Mouse (Mus musculus): ENCODE measurements around the gene Mpzl1. TPM values are rescaled to one million over a fixed set of nuclear protein-coding genes. Genes with fewer than 3 reads are reported as not detected.

Gene Mpzl1
- polyA plus RNA-seq, 2 experiments: 19.4 to 24.6 TPM

DNA sequence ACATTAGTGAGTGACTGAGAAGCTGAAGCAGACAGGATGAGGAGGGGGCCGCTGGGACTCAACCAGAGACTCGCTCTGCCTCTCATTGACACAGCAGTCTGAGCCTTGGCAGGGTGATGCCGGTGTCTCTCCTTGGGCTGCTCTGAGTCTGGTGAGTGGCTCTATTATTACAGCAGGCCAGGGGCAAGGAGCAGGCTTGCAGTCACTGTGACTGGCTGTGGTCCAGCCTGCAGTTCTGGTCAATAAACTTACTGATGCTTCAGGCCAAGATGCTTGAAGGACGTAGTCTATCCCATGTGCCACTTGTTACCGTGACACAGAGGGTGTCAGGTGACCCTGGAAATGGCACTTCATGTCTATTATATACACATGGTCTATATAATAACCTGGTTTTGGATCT lies 31.4 kb upstream of the Mpzl1 start:
- ATAC-seq (ENCODE audit: insufficient read depth) (no peak), DNase-seq (ENCODE audit: low read depth in 3 of 3, low spot score in 3 of 3) (no peak)
- Histone ChIP-seq H3K9me3 (ENCODE audit: control insufficient read depth, low read length) (no peaks in the 10 kb centered on the region), H3K27ac (no peak overlapping the region), H3K9ac (replicated peaks) (no peak overlapping the region), H3K4me3 (ENCODE audit: insufficient read depth in 1 of 2, low read depth in 2 of 2, low read length in 2 of 2) (no peak overlapping the region), H3K4me1 (replicated peaks; ENCODE audit: control insufficient read depth in 2 of 2, insufficient read depth in 2 of 2, low read length in 1 of 2) (no peaks in the 10 kb centered on the region), H3K27me3 (ENCODE audit: control insufficient read depth, insufficient read depth, low read length) (no peaks in the 10 kb centered on the region), H3K36me3 (replicated peaks; ENCODE audit: control insufficient read depth, insufficient read depth, low read depth) (no peaks in the 10 kb centered on the region), H3K4me2 (ENCODE audit: low read depth) (no peak overlapping the region)
- TF ChIP-seq EP300 (IDR thresholded peaks at IDR 0.05; ENCODE audit: low read depth) (no peak), CTCF (IDR thresholded peaks at IDR 0.05; ENCODE audit: low read depth) (no peak)
- 70% methylated on average over 5 of the region's 5 CpGs for WGBS (ENCODE audit: insufficient replicate concordance)

DNA sequence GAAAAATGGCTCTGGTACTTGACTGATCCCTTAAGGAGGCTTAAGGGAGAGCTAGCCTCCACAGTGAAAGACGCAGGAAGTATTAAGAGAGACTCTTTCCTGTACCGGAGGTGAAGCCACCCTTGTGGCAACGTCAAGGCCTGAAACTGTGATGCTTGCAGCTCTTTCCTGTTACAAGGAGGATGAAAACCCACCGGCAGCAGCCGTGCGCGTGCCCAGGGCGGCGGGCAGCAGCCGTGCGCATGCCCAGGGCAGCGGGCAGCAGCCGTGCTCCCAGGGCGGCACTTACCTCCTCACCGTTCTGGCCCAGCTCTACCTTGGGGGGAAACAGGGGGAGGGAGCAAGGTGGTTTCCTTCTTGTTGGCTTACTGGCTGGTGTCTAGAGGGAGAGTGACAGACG lies 28.9 kb upstream of the Mpzl1 start:
- TF ChIP-seq CTCF (IDR thresholded peaks at IDR 0.05; ENCODE audit: low read depth): no peak
- no peak for TF ChIP-seq EP300 (IDR thresholded peaks at IDR 0.05; ENCODE audit: low read depth)
- Histone ChIP-seq H3K4me2 (ENCODE audit: low read depth) (no peak overlapping the region), H3K9me3 (ENCODE audit: control insufficient read depth, low read length) (no peaks in the 10 kb centered on the region), H3K4me3 (ENCODE audit: insufficient read depth in 1 of 2, low read depth in 2 of 2, low read length in 2 of 2) (no peak overlapping the region), H3K27me3 (ENCODE audit: control insufficient read depth, insufficient read depth, low read length) (no peaks in the 10 kb centered on the region), H3K9ac (replicated peaks) (no peak overlapping the region), H3K27ac (no peak overlapping the region), H3K36me3 (replicated peaks; ENCODE audit: control insufficient read depth, insufficient read depth, low read depth) (no peaks in the 10 kb centered on the region), H3K4me1 (replicated peaks; ENCODE audit: control insufficient read depth in 2 of 2, insufficient read depth in 2 of 2, low read length in 1 of 2) (no peaks in the 10 kb centered on the region)
- WGBS (ENCODE audit: insufficient replicate concordance): 70% methylated on average over 16 of the region's 16 CpGs
- DNase-seq (ENCODE audit: low read depth in 3 of 3, low spot score in 3 of 3) (no peak), ATAC-seq (ENCODE audit: insufficient read depth) (no peak)

DNA sequence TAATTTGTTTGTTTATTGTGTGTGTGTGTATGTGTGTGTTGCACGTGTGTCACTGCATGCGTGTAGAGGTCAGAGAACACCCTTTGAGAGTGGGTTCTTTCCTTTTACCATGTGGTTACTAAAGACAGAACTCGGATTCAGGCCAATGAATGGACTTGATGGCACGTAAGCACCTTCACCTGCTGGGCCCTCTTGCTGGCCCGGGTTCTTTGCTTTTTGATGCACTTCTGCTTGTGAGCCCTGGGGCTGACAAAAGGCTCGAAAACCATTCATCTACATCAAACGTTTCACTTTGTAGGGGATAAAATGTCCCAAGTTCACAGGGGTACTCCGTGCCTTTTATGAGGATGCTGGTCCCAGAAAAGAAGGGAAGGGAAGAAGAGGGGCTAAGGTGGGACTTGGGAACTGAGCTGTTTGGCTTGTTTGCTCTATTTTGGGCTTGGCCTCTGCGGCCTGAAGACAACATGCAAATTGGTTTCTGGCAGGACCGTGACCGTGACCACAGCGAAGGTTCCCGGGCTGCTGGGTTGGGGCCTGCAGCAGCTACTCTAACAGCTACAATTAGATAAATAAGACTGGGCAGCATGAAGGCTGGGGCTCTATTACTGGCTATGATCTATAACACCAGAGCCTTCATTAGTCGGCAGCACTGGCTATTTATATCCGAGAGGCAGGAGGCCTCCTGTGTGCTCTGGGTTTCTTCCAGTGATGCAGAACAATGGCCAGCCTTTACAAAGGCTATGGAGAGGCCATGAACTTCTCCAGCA lies 28.3 kb upstream of the Mpzl1 start:
- ATAC-seq (ENCODE audit: insufficient read depth) (no peak), DNase-seq (ENCODE audit: low read depth in 3 of 3, low spot score in 3 of 3) (no peak)
- 64% methylated on average over 15 of the region's 15 CpGs for WGBS (ENCODE audit: insufficient replicate concordance)

DNA sequence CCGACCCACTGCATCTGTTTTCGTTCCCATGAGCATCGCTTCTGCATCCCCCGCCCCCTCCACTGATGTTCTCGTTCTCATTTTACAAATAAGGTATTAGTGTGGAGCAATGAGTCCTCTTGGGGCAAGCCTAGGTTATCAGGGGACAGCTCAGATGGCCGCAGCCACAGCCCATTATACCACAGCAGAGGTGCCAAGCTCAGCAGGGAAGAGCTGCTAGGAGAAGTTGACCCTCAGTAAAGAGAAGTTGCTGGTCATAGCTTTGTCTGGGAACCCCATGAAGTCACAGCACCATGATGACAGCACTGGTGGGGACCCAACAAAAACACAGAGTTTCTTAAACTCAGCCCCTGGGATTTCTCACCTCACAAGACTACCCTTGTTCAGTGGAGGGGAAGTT lies 27.4 kb upstream of the Mpzl1 start:
- DNase-seq (ENCODE audit: low read depth in 3 of 3, low spot score in 3 of 3): no peak
- no peak for ATAC-seq (ENCODE audit: insufficient read depth)
- Histone ChIP-seq H3K27ac (no peak overlapping the region), H3K9ac (replicated peaks) (no peak overlapping the region), H3K36me3 (replicated peaks; ENCODE audit: control insufficient read depth, insufficient read depth, low read depth) (no peaks in the 10 kb centered on the region), H3K4me2 (ENCODE audit: low read depth) (no peak overlapping the region), H3K9me3 (ENCODE audit: control insufficient read depth, low read length) (no peaks in the 10 kb centered on the region), H3K4me1 (replicated peaks; ENCODE audit: control insufficient read depth in 2 of 2, insufficient read depth in 2 of 2, low read length in 1 of 2) (no peaks in the 10 kb centered on the region), H3K27me3 (ENCODE audit: control insufficient read depth, insufficient read depth, low read length) (no peaks in the 10 kb centered on the region), H3K4me3 (ENCODE audit: insufficient read depth in 1 of 2, low read depth in 2 of 2, low read length in 2 of 2) (no peak overlapping the region)
- 68% methylated on average over 6 of the region's 6 CpGs for WGBS (ENCODE audit: insufficient replicate concordance)
- TF ChIP-seq EP300 (IDR thresholded peaks at IDR 0.05; ENCODE audit: low read depth) (no peak), CTCF (IDR thresholded peaks at IDR 0.05; ENCODE audit: low read depth) (no peak)

More for the DNA sequence above, 28.3 kb upstream of the Mpzl1 start:
- Histone ChIP-seq H3K27me3 (ENCODE audit: control insufficient read depth, insufficient read depth, low read length) (no peaks in the 10 kb centered on the region), H3K9me3 (ENCODE audit: control insufficient read depth, low read length) (no peaks in the 10 kb centered on the region), H3K4me3 (ENCODE audit: insufficient read depth in 1 of 2, low read depth in 2 of 2, low read length in 2 of 2) (no peak overlapping the region), H3K4me2 (ENCODE audit: low read depth) (no peak overlapping the region), H3K27ac (no peak overlapping the region), H3K36me3 (replicated peaks; ENCODE audit: control insufficient read depth, insufficient read depth, low read depth) (no peaks in the 10 kb centered on the region), H3K9ac (replicated peaks) (no peak overlapping the region), H3K4me1 (replicated peaks; ENCODE audit: control insufficient read depth in 2 of 2, insufficient read depth in 2 of 2, low read length in 1 of 2) (no peaks in the 10 kb centered on the region)
- TF ChIP-seq EP300 (IDR thresholded peaks at IDR 0.05; ENCODE audit: low read depth) (no peak), CTCF (IDR thresholded peaks at IDR 0.05; ENCODE audit: low read depth) (no peak)

DNA sequence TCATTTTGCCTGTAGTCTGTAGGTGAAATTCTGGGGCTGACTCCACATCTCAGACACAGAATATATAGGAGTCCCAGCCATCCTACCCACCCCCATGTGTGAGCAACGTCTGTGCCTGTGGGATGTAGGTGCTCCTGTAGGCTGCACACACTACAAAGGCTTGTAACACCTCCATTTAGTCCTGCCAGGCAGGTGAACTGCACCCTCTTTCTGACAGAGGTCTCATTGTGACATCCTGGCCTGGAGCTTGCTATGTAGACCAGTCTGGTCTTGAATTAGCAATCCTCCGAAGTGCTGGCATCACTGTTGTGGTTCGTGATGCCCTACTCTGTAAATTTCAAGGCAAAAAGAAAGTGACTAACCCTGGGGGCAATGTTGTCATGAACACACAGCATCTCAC lies 26.9 kb upstream of the Mpzl1 start:
- H3K4me1 ChIP-seq (replicated peaks; ENCODE audit: control insufficient read depth in 2 of 2, insufficient read depth in 2 of 2, low read length in 1 of 2): no peaks in the 10 kb centered on the region
- no peaks in the 10 kb centered on the region for H3K9me3 ChIP-seq (ENCODE audit: control insufficient read depth, low read length)
- ATAC-seq (ENCODE audit: insufficient read depth) (no peak), DNase-seq (ENCODE audit: low read depth in 3 of 3, low spot score in 3 of 3) (no peak)
- no peak for TF ChIP-seq CTCF (IDR thresholded peaks at IDR 0.05; ENCODE audit: low read depth)
- no peak for TF ChIP-seq EP300 (IDR thresholded peaks at IDR 0.05; ENCODE audit: low read depth)
- no peak overlapping the region for H3K4me3 ChIP-seq (ENCODE audit: insufficient read depth in 1 of 2, low read depth in 2 of 2, low read length in 2 of 2)
- 37% methylated on average over 3 of the region's 3 CpGs for WGBS (ENCODE audit: insufficient replicate concordance)
- H3K9ac ChIP-seq (replicated peaks): no peak overlapping the region
- H3K36me3 ChIP-seq (replicated peaks; ENCODE audit: control insufficient read depth, insufficient read depth, low read depth): no peaks in the 10 kb centered on the region
- H3K4me2 ChIP-seq (ENCODE audit: low read depth): no peak overlapping the region
- no peaks in the 10 kb centered on the region for H3K27me3 ChIP-seq (ENCODE audit: control insufficient read depth, insufficient read depth, low read length)
- no peak overlapping the region for H3K27ac ChIP-seq

Measured in liver, embryonic 14.5 days (tissue).